Mouse (Mus musculus) midbrain, postnatal 0 days (tissue): ENCODE measurements at regions not wholly inside any gene's neighbourhood (a gene's known extent, or its start where the extent isn't known, plus 50 kb on each side); places are given as distances from the start of the nearest gene placed in this dataset.

ENCODE experiments used
- ATAC-seq: fragments of 200-750 bp; cut with Nextera tagmentation; 2 replicates; pipeline ENCODE4 v1.8.0; 2017; ENCODE audit warnings: moderate number of reproducible peaks, mild to moderate bottlenecking, moderate TSS enrichment, moderate library complexity; ENCODE audit not compliant: low FRiP score
- DNase-seq: peaks from one replicate; pipeline ENCODE4 v3.0.0-alpha.2; 2015; ENCODE audit warnings: low spot score
- H3K27ac ChIP-seq: fragments of 300-500 bp; sonication (generic); 2 replicates; pipeline ENCODE4 v1.5.1; 2014; ENCODE audit warnings: low read depth, mild to moderate bottlenecking, low read length, mixed read lengths
- H3K27me3 ChIP-seq: fragments of 300-500 bp; sonication (generic); 2 replicates; pipeline ENCODE4 v1.6.1; 2014; ENCODE audit warnings: low read length, control low read depth, mixed read lengths; ENCODE audit not compliant: insufficient read depth
- H3K36me3 ChIP-seq: fragments of 300-500 bp; sonication (generic); 2 replicates; pipeline ENCODE4 v1.6.1; 2014; ENCODE audit warnings: low read length, control low read depth, mixed read lengths; ENCODE audit not compliant: insufficient read depth
- H3K4me1 ChIP-seq: fragments of 300-500 bp; sonication (generic); 2 replicates; pipeline ENCODE4 v1.6.1; 2014; ENCODE audit warnings: mild to moderate bottlenecking, control low read depth, antibody characterized with exemption, low read length, mixed read lengths; ENCODE audit not compliant: insufficient read depth
- H3K4me2 ChIP-seq: fragments of 300-500 bp; sonication (generic); 2 replicates; pipeline ENCODE4 v1.6.1; 2014; ENCODE audit warnings: low read depth, mild to moderate bottlenecking, low read length, mixed read lengths; ENCODE audit not compliant: poor library complexity, severe bottlenecking
- H3K4me3 ChIP-seq: fragments of 300-500 bp; sonication (generic); 2 replicates; pipeline ENCODE4 v1.5.1; 2014; ENCODE audit warnings: low read depth, mild to moderate bottlenecking, low read length, moderate library complexity
- H3K9ac ChIP-seq: fragments of 300-500 bp; sonication (generic); replicated peaks from 2 replicates; pipeline ENCODE4 v1.6.1; 2014; ENCODE audit warnings: mild to moderate bottlenecking, low read length, moderate library complexity, mixed read lengths; ENCODE audit not compliant: poor library complexity, severe bottlenecking
- H3K9me3 ChIP-seq: fragments of 300-500 bp; sonication (generic); 2 replicates; pipeline ENCODE4 v1.6.1; 2016; ENCODE audit warnings: low read length, control low read depth
- CTCF ChIP-seq: IDR thresholded peaks from 2 replicates; pipeline ENCODE4 v1.5.1; 2016; ENCODE audit warnings: antibody characterized with exemption, mild to moderate bottlenecking
- WGBS: fragments of 180-500 bp; shearing (Covaris S2); extraction: QIAGEN DNeasy Blood & Tissue Kit; methylation state at CpG from one replicate; pipeline ENCODE4 v1.1.7; 2014; 5-methylcytosine and 5-hydroxymethylcytosine counted together

GRCm38 (mm10) chr13:44657905-44658414 lies 71.3 kb upstream of the Jarid2 start:
- no peaks in the 10 kb centered on the region for H3K27me3 ChIP-seq
- no peak for ATAC-seq
- TF ChIP-seq CTCF = no peak
- 77% methylated on average over 10 of the region's 10 CpGs for WGBS
- DNase-seq = no peak
- no peak overlapping the region for H3K9ac ChIP-seq
- no peaks in the 10 kb centered on the region for H3K9me3 ChIP-seq
- H3K36me3 ChIP-seq = no peaks in the 10 kb centered on the region
- H3K27ac ChIP-seq = no peak overlapping the region
- H3K4me2 ChIP-seq = no peak overlapping the region
- H3K4me1 ChIP-seq = no peaks in the 10 kb centered on the region
- no peak overlapping the region for H3K4me3 ChIP-seq

- no peak for ATAC-seq
- TF ChIP-seq CTCF = no peak
- H3K4me1 ChIP-seq = no peaks in the 10 kb centered on the region
Observed at GRCm38 (mm10) chr13:44659861-44660260, 69.4 kb upstream of the Jarid2 start.

GRCm38 (mm10) chr13:44663062-44663461 lies 66.2 kb upstream of the Jarid2 start:
- DNase-seq = no peak
- Histone ChIP-seq H3K9me3 (no peaks in the 10 kb centered on the region), H3K4me1 (no peaks in the 10 kb centered on the region), H3K27ac (no peak overlapping the region), H3K27me3 (no peaks in the 10 kb centered on the region), H3K9ac (no peak overlapping the region), H3K36me3 (no peaks in the 10 kb centered on the region), H3K4me3 (no peak overlapping the region), H3K4me2 (no peak overlapping the region)
- TF ChIP-seq CTCF = no peak
- 93% methylated on average over 11 of the region's 11 CpGs for WGBS
- no peak for ATAC-seq

More at GRCm38 (mm10) chr13:44659861-44660260, 69.4 kb upstream of the Jarid2 start:
- Histone ChIP-seq H3K4me2 (no peak overlapping the region), H3K9me3 (no peaks in the 10 kb centered on the region), H3K9ac (no peak overlapping the region), H3K36me3 (no peaks in the 10 kb centered on the region), H3K27ac (no peak overlapping the region), H3K27me3 (no peaks in the 10 kb centered on the region), H3K4me3 (no peak overlapping the region)
- WGBS = 71% methylated on average over 6 of the region's 6 CpGs
- DNase-seq = no peak

- ATAC-seq = no peak
- H3K36me3 ChIP-seq = no peaks in the 10 kb centered on the region
- H3K4me1 ChIP-seq = no peaks in the 10 kb centered on the region
- WGBS = 62% methylated on average over 7 of the region's 7 CpGs
- H3K27me3 ChIP-seq = no peaks in the 10 kb centered on the region
- no peaks in the 10 kb centered on the region for H3K9me3 ChIP-seq
- H3K9ac ChIP-seq = no peak overlapping the region
- no peak overlapping the region for H3K4me2 ChIP-seq
- H3K4me3 ChIP-seq = no peak overlapping the region
- no peak overlapping the region for H3K27ac ChIP-seq
- no peak for TF ChIP-seq CTCF
- no peak for DNase-seq
Observed at GRCm38 (mm10) chr13:44663730-44664129, 65.5 kb upstream of the Jarid2 start.

- no peak for TF ChIP-seq CTCF
- Histone ChIP-seq H3K36me3 (no peaks in the 10 kb centered on the region), H3K9ac (no peak overlapping the region), H3K4me1 (no peaks in the 10 kb centered on the region), H3K27me3 (peaks cover 3% of the 10 kb centered on the region; the same call in 1 of the 2 replicates), H3K27ac (no peak overlapping the region), H3K9me3 (no peaks in the 10 kb centered on the region), H3K4me3 (no peak overlapping the region), H3K4me2 (no peak overlapping the region)
- 63% methylated on average over 6 of the region's 6 CpGs for WGBS
- no peak for ATAC-seq
- DNase-seq = no peak
Observed at GRCm38 (mm10) chr13:44669761-44670160, 59.5 kb upstream of the Jarid2 start.

GRCm38 (mm10) chr13:44673337-44673966 lies 55.8 kb upstream of the Jarid2 start:
- ATAC-seq (no peak), DNase-seq (peak; percentile 67)
- no peak for TF ChIP-seq CTCF
- H3K36me3 ChIP-seq = no peaks in the 10 kb centered on the region
- H3K27me3 ChIP-seq = peaks cover 3% of the 10 kb centered on the region; the same call in 1 of the 2 replicates
- H3K9ac ChIP-seq = no peak overlapping the region
- H3K4me1 ChIP-seq = no peaks in the 10 kb centered on the region
- H3K9me3 ChIP-seq = no peaks in the 10 kb centered on the region
- H3K27ac ChIP-seq = no peak overlapping the region
- 47% methylated on average over 20 of the region's 20 CpGs for WGBS
- H3K4me2 ChIP-seq = peak overlapping the region; percentile 22
- no peak overlapping the region for H3K4me3 ChIP-seq
